ENCODE assay signal across 8 mouse cellular contexts in the genomic region with DNA sequence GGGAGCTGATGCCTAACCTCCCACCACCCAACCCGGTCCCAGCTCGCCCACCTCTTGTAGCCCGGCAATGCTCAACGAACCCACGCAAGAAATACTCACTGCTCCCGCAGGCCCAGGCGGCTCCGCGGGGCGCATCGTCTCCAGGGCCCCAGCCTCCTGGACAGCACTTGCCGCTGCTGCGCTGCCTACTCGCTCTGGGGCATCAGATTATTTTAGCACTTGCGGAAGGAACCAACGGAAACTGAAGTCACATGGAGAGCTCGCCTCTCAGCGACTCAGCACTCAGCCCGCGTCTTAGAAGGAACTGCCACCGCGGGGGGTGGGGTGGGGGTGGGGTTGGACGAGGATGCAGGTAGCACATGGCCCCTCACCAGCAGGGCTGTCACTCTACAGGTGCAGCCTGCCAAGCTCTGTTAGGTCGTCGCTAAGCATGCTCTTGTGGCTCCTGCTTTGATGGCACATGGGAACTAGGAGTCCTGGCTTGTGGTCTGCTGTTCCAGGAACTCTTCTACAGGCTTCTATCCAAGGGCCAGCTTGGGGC. TPM values are rescaled to one million over a fixed set of nuclear protein-coding genes. Genes with fewer than 3 reads are reported as not detected.
A peak's percentile ranks its signal among the peaks of the same experiment; 100 is the strongest.
DNase-seq lines count a peak whose midpoint lies in the region; ATAC-seq and TF ChIP-seq lines count a peak whose summit lies in the region.

A gene (minus strand): TSS at position 314 of the 541 bp plus-strand sequence.

- DNase-seq in 3134 (ENCODE audit: extremely low read depth, insufficient read length, low spot score): peak; percentile 17
- peak; percentile 82 for DNase-seq in ZHBTc4 (ENCODE audit: low read depth, low spot score)
- DNase-seq in embryo, embryonic 11.5 days (ENCODE audit: low read depth, low spot score): peak; percentile 19
- peak; percentile 81 for DNase-seq in heart, embryonic 10.5 days (ENCODE audit: low spot score)
- DNase-seq in neural tube, embryonic 11.5 days (ENCODE audit: low spot score): peak; percentile 18
- peak; percentile 81 for DNase-seq in thymus, adult 2 months

- H3K27ac ChIP-seq in heart, embryonic 10.5 days: peak within 1 kb of the TSS; percentile 54
- H3K27ac ChIP-seq in kidney, embryonic 16.5 days (ENCODE audit: low read length): peak within 1 kb of the TSS; percentile 17
- H3K27ac ChIP-seq in liver, embryonic 16.5 days (ENCODE audit: low read length): peak within 1 kb of the TSS; percentile 72
- no peak within 1 kb of the TSS for H3K27ac ChIP-seq in neural tube, embryonic 11.5 days (ENCODE audit: low read depth, low read length)
- H3K27ac ChIP-seq in thymus, adult 2 months (ENCODE audit: control insufficient read depth, insufficient read depth, low read length): peak within 1 kb of the TSS; percentile 77

- H3K4me3 ChIP-seq in heart, embryonic 10.5 days: peak within 1 kb of the TSS; percentile 62
- peak within 1 kb of the TSS; percentile 44 for H3K4me3 ChIP-seq in kidney, embryonic 16.5 days (ENCODE audit: low read length)
- peak within 1 kb of the TSS; percentile 65 for H3K4me3 ChIP-seq in liver, embryonic 16.5 days (ENCODE audit: low read depth, low read length)
- H3K4me3 ChIP-seq in neural tube, embryonic 11.5 days (ENCODE audit: low read depth, low read length): peak within 1 kb of the TSS; percentile 21
- H3K4me3 ChIP-seq in thymus, adult 2 months (ENCODE audit: control insufficient read depth, insufficient read depth, low read length): peak within 1 kb of the TSS; percentile 76

- TF ChIP-seq POLR2A in thymus, adult 2 months (IDR thresholded peaks at IDR 0.05; ENCODE audit: control insufficient read depth, extremely low read depth, insufficient read depth, low read length, poor library complexity): peak; percentile 95

- ATAC-seq in kidney, embryonic 16.5 days (ENCODE audit: low FRiP score, low TSS enrichment): peak; percentile 77
- peak; percentile 70 for ATAC-seq in liver, embryonic 16.5 days (ENCODE audit: low read depth)
- ATAC-seq in neural tube, embryonic 11.5 days (ENCODE audit: insufficient read depth, low FRiP score, low TSS enrichment): no peak

- TF ChIP-seq CTCF in thymus, adult 2 months (IDR thresholded peaks at IDR 0.05; ENCODE audit: borderline replicate concordance, control insufficient read depth, extremely low read depth, insufficient read depth, low read length, poor library complexity): no peak

- H3K9me3 ChIP-seq in heart, embryonic 10.5 days: no peaks in the 10 kb centered on the region
- no peaks in the 10 kb centered on the region for H3K9me3 ChIP-seq in kidney, embryonic 16.5 days (ENCODE audit: low read length)
- H3K9me3 ChIP-seq in liver, embryonic 16.5 days (replicated peaks; ENCODE audit: control insufficient read depth, low read length): no peaks in the 10 kb centered on the region
- no peaks in the 10 kb centered on the region for H3K9me3 ChIP-seq in neural tube, embryonic 11.5 days (ENCODE audit: control insufficient read depth, low read length)

- 2% methylated on average over 25 of the region's 25 CpGs for WGBS in heart, embryonic 10.5 days
- 2% methylated on average over 25 of the region's 25 CpGs for WGBS in kidney, embryonic 16.5 days
- 1% methylated on average over 25 of the region's 25 CpGs for WGBS in liver, embryonic 16.5 days (ENCODE audit: insufficient replicate concordance)
- WGBS in neural tube, embryonic 11.5 days: 3% methylated on average over 25 of the region's 25 CpGs
- 1% methylated on average over 25 of the region's 25 CpGs for WGBS in thymus, adult 2 months

- H3K36me3 ChIP-seq in heart, embryonic 10.5 days: no peaks in the 10 kb centered on the region
- H3K36me3 ChIP-seq in kidney, embryonic 16.5 days (ENCODE audit: insufficient read depth, low read length): no peaks in the 10 kb centered on the region
- H3K36me3 ChIP-seq in liver, embryonic 16.5 days (ENCODE audit: control insufficient read depth, insufficient read depth): no peaks in the 10 kb centered on the region
- no peaks in the 10 kb centered on the region for H3K36me3 ChIP-seq in neural tube, embryonic 11.5 days (ENCODE audit: control insufficient read depth, insufficient read depth, low read length)
- H3K36me3 ChIP-seq in thymus, adult 2 months (ENCODE audit: control insufficient read depth, insufficient read depth, low read length): no peaks in the 10 kb centered on the region; the same call in 1 of the 2 replicates

- peak within 1 kb of the TSS; percentile 62 for H3K4me2 ChIP-seq in kidney, embryonic 16.5 days (replicated peaks; ENCODE audit: low read depth, low read length)
- peak within 1 kb of the TSS; percentile 71 for H3K4me2 ChIP-seq in liver, embryonic 16.5 days (ENCODE audit: low read depth, low read length)
- H3K4me2 ChIP-seq in neural tube, embryonic 11.5 days (ENCODE audit: low read depth): peak within 1 kb of the TSS; percentile 44

- peaks cover 12% of the 10 kb centered on the region; the same call in 1 of the 2 replicates for H3K27me3 ChIP-seq in heart, embryonic 10.5 days (ENCODE audit: insufficient read depth, poor library complexity, severe bottlenecking)
- H3K27me3 ChIP-seq in kidney, embryonic 16.5 days (ENCODE audit: insufficient read depth, low read length): peaks cover 3% of the 10 kb centered on the region; the same call in 1 of the 2 replicates
- H3K27me3 ChIP-seq in liver, embryonic 16.5 days (ENCODE audit: control insufficient read depth, insufficient read depth, low read depth, low read length): no peaks in the 10 kb centered on the region
- no peaks in the 10 kb centered on the region for H3K27me3 ChIP-seq in neural tube, embryonic 11.5 days (ENCODE audit: control insufficient read depth, insufficient read depth, low read length)
- no peaks in the 10 kb centered on the region for H3K27me3 ChIP-seq in thymus, adult 2 months (ENCODE audit: control insufficient read depth, insufficient read depth, low read length)

- peak within 1 kb of the TSS; percentile 63 for H3K9ac ChIP-seq in kidney, embryonic 16.5 days (replicated peaks; ENCODE audit: low read length)
- H3K9ac ChIP-seq in liver, embryonic 16.5 days (ENCODE audit: low read depth, low read length): peak within 1 kb of the TSS; percentile 68
- peak within 1 kb of the TSS; percentile 35 for H3K9ac ChIP-seq in neural tube, embryonic 11.5 days (ENCODE audit: low read length)

- peaks cover 12% of the 10 kb centered on the region for H3K4me1 ChIP-seq in heart, embryonic 10.5 days
- H3K4me1 ChIP-seq in kidney, embryonic 16.5 days (ENCODE audit: insufficient read depth, low read length): peaks cover 13% of the 10 kb centered on the region; the same call in 1 of the 2 replicates
- peaks cover 23% of the 10 kb centered on the region for H3K4me1 ChIP-seq in liver, embryonic 16.5 days (ENCODE audit: control insufficient read depth, low read depth, low read length)
- no peaks in the 10 kb centered on the region for H3K4me1 ChIP-seq in neural tube, embryonic 11.5 days (ENCODE audit: control insufficient read depth, insufficient read depth, low read length)
- peaks cover 25% of the 10 kb centered on the region for H3K4me1 ChIP-seq in thymus, adult 2 months (replicated peaks; ENCODE audit: control insufficient read depth, insufficient read depth, low read length)

RNA-seq across cellular contexts. Expression of the gene that starts here (rescaled TPM):
- 5.6 and 10.5 TPM in 2 replicates for polyA plus RNA-seq in heart, embryonic 10.5 days (2016; fragmentation: Nextera tagmentation; extraction: Ambion mirVana)
- 18.1 and 22.2 TPM in 2 replicates for polyA plus RNA-seq in kidney, embryonic 16.5 days (2015; fragmentation: Nextera tagmentation; extraction: Ambion mirVana)
- 22.8 and 23.3 TPM in 2 replicates for polyA plus RNA-seq in liver, embryonic 16.5 days (2015; fragmentation: Nextera tagmentation; extraction: Ambion mirVana)
- polyA plus RNA-seq in neural tube, embryonic 11.5 days (2014; fragmentation: Nextera tagmentation; extraction: Ambion mirVana): 8.0 and 8.3 TPM in 2 replicates
- polyA plus RNA-seq in thymus, adult 2 months (2012; rRNA removed): 148 and 157 TPM in 2 replicates

Comparison
In these comparisons a context has a peak if more than half of its experiments do, and no peak if none do; other contexts are left out.
1. DNase-seq: peak in every context shown above with its lines; median percentile 82 in ZHBTc4; 81 in heart, embryonic 10.5 days; 81 in thymus, adult 2 months; 19 in embryo, embryonic 11.5 days; 18 in neural tube, embryonic 11.5 days; 17 in 3134.
2. H3K4me3 ChIP-seq: peak in every context shown above with its lines; median percentile 76 in thymus, adult 2 months; 65 in liver, embryonic 16.5 days; 62 in heart, embryonic 10.5 days; 44 in kidney, embryonic 16.5 days; 21 in neural tube, embryonic 11.5 days.